Comparison of ENCODE assay signal across 13 mouse cellular contexts in the genomic region with DNA sequence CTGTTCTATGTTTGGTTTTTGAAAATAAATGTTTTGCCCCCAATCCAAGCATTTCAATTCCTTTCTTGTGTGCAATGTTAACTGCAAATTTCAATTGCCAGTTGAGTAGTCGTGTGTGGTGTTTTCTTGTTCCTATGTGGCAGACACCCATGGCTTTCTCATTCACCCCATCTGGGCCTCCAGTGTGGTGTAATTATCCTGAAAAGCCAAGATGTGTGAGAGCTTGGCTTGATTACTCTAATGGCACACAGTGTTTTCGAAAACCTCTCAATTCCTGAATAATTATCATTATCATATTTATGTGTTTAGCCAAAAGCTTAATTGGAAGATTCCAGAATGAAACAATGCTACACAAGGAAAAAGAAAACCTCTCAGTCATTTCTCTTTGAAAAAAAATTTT.
"Had no signal": no experiment of that assay in that cellular context is flagged by ENCODE, and none has a peak within 500 bp of the region (broad histone marks: within the 10 kb centered on the region; RNA-seq: fewer than 3 reads in every experiment).

No protein-coding gene starts in this region.

- H3K27me3 ChIP-seq: limb, embryonic 12.5 days; midbrain, embryonic 13.5 days; neural tube, embryonic 12.5 days had no signal

- ATAC-seq: midbrain, embryonic 13.5 days had no signal

- H3K36me3 ChIP-seq: limb, embryonic 12.5 days; midbrain, embryonic 13.5 days; neural tube, embryonic 12.5 days had no signal

- H3K9ac ChIP-seq: limb, embryonic 12.5 days; liver, embryonic 14.5 days; midbrain, embryonic 13.5 days; neural tube, embryonic 12.5 days had no signal

- H3K27ac ChIP-seq: limb, embryonic 12.5 days; liver, embryonic 14.5 days; midbrain, embryonic 13.5 days; neural tube, embryonic 12.5 days had no signal

- DNase-seq: kidney, postnatal 10 days; kidney, postnatal 4 days; liver; lung, adult 18-20 months; right cerebral cortex, postnatal 4 days; spleen, adult 18-20 months; thymus, adult 18-20 months; thymus, postnatal 14 days had no signal

- H3K4me3 ChIP-seq: limb, embryonic 12.5 days; midbrain, embryonic 13.5 days; myocyte; neural tube, embryonic 12.5 days had no signal

- H3K4me2 ChIP-seq: limb, embryonic 12.5 days; midbrain, embryonic 13.5 days; neural tube, embryonic 12.5 days had no signal

- H3K9me3 ChIP-seq: limb, embryonic 12.5 days; midbrain, embryonic 13.5 days; neural tube, embryonic 12.5 days had no signal
